Mouse (Mus musculus) cerebellum, adult 2 months (tissue): ENCODE measurements at regions not wholly inside any gene's neighbourhood (a gene's known extent, or its start where the extent isn't known, plus 50 kb on each side); places are given as distances from the start of the nearest gene placed in this dataset.

Source experiments
- DNase-seq, 2 experiments: peaks; one replicate each; pipeline ENCODE4 v3.0.0; 2021
- H3K27ac ChIP-seq: fragments of 200-500 bp; 2 replicates; pipeline ENCODE4 v1.5.1; 2012; ENCODE audit warnings: low read length, control low read depth, inconsistent platforms; ENCODE audit not compliant: insufficient read depth
- H3K27me3 ChIP-seq: fragments of 200-500 bp; 2 replicates; pipeline ENCODE4 v1.6.1; 2012; ENCODE audit warnings: inconsistent platforms, mild to moderate bottlenecking, low read length, moderate library complexity; ENCODE audit not compliant: control insufficient read depth, insufficient read depth
- H3K4me1 ChIP-seq: fragments of 200-500 bp; 2 replicates; pipeline ENCODE4 v1.6.1; 2011; ENCODE audit warnings: low read length; ENCODE audit not compliant: control insufficient read depth, insufficient read depth
- H3K4me3 ChIP-seq: fragments of 200-500 bp; replicated peaks from 2 replicates; pipeline ENCODE3; 2011; ENCODE audit warnings: mild to moderate bottlenecking, low read depth, low read length, control low read depth; ENCODE audit not compliant: insufficient read depth
- CTCF ChIP-seq: fragments of 200-500 bp; IDR thresholded peaks from 2 replicates; pipeline ENCODE4 v1.5.1; 2011; ENCODE audit warnings: low read depth, mild to moderate bottlenecking, control low read depth, low read length, moderate library complexity, borderline replicate concordance; ENCODE audit not compliant: insufficient read depth
- POLR2A ChIP-seq: fragments of 200-500 bp; IDR thresholded peaks from 2 replicates; pipeline ENCODE4 v1.6.1; 2011; ENCODE audit warnings: low read length, control low read depth, borderline replicate concordance; ENCODE audit not compliant: insufficient read depth
- WGBS: fragments of 180-500 bp; shearing (Covaris S2); methylation state at CpG from one replicate; pipeline ENCODE4 v1.1.7; 2018; 5-methylcytosine and 5-hydroxymethylcytosine counted together

- Histone ChIP-seq H3K27ac (no peak overlapping the region), H3K4me3 (no peak overlapping the region), H3K27me3 (no peaks in the 10 kb centered on the region), H3K4me1 (no peaks in the 10 kb centered on the region)
- DNase-seq = no peak
- 75% methylated on average over 4 of the region's 4 CpGs for WGBS
- TF ChIP-seq CTCF = no peak
- TF ChIP-seq POLR2A = no peak
Measured at GRCm38 (mm10) chr14:103434218-103434617, 78.9 kb upstream of the Scel start.

GRCm38 (mm10) chr14:103433106-103433505 is 80.0 kb upstream of the Scel start:
- Histone ChIP-seq H3K4me3 (no peak overlapping the region), H3K27me3 (no peaks in the 10 kb centered on the region), H3K4me1 (no peaks in the 10 kb centered on the region), H3K27ac (no peak overlapping the region)
- DNase-seq = no peak
- no peak for TF ChIP-seq CTCF
- TF ChIP-seq POLR2A = no peak
- 44% methylated on average over 3 of the region's 3 CpGs for WGBS

- Histone ChIP-seq H3K4me3 (no peak overlapping the region), H3K27me3 (no peaks in the 10 kb centered on the region), H3K27ac (no peak overlapping the region), H3K4me1 (no peaks in the 10 kb centered on the region)
- no peak for DNase-seq
- no peak for TF ChIP-seq CTCF
- 98% methylated on average over 2 of the region's 2 CpGs for WGBS
Measured at GRCm38 (mm10) chr14:103427873-103428272, 81.3 kb upstream of the Mycbp2 start.

DNA sequence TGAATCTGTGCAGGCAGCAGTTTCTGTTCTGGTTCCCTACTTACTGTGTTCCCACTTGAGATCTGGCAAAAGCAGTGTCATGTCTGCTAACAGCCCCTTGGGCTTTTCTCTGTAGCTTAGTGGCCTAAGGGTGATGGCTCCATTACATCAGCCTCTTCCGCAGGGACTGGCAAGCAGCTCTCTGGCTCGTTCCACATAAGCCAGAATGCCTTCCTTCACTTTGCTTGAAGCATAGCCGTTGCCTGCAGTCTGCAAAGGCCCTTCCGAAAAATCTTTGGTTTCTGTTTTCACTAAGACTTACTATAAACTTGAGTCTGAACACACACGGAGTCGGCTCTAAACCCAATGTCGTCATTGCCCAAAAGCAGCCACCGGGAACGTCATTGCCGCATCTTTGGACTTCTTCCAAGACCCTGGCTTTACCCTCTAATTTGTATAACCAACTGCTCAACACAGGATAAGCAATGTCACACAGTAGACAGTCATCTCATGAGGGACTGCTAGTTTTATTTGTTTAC is 74.8 kb upstream of the Mycbp2 start:
- Histone ChIP-seq H3K4me3 (peak overlapping the region; percentile 13), H3K27ac (no peak overlapping the region), H3K4me1 (no peaks in the 10 kb centered on the region), H3K27me3 (no peaks in the 10 kb centered on the region)
- WGBS = 32% methylated on average over 10 of the region's 10 CpGs
- TF ChIP-seq POLR2A (no peak), CTCF (no peak)
- no peak for DNase-seq

DNA sequence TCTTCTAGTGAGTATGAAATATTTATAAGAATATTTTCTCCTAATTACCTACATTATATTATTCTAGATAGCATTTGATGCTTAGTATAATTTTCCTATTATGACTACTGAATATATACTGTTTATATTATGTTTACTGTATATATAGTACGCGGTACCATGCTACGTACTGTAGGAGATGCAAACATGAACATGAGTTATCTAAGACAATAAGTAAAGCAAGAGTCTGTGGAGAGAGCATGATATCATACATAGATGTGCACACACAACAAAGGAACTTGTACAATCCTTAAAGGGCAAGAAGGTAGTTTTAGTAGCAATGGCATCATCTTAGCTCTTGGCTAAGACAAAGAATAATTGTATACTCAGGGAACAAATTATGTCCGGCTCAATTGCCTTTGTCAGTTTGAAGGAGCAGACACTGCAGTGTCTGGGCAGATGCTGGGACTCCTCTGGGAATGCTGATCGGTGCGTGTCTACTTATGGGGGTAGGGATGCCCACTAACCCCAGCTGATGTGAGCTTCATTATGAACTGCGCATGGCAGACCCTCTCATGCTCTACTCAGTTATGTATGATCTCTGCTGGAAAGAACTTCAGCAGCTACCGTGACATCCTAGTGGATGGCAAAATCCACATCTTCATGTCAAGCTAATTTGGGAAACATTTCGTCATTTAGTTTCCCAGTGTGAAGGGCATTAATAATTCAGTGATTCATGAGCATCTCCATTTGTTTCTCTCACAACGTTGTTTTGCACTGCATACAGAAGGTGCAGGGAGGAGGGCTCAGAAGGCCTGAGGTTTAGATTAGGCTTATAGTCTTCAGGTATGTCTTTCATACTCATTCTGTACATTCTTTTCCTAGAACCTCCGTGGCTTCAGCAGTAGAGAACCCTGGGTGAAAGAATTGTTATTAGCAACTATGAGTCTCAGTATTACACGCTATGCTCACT is 70.8 kb upstream of the Mycbp2 start:
- H3K4me3 ChIP-seq = no peak overlapping the region
- 49% methylated on average over 12 of the region's 12 CpGs for WGBS
- no peaks in the 10 kb centered on the region for H3K4me1 ChIP-seq
- no peak for TF ChIP-seq CTCF
- DNase-seq = no peak
- no peak overlapping the region for H3K27ac ChIP-seq
- H3K27me3 ChIP-seq = no peaks in the 10 kb centered on the region

GRCm38 (mm10) chr14:103404611-103405010 is 58.0 kb upstream of the Mycbp2 start:
- WGBS = 92% methylated on average over 2 of the region's 2 CpGs
- DNase-seq = no peak
- Histone ChIP-seq H3K4me3 (no peak overlapping the region), H3K4me1 (no peaks in the 10 kb centered on the region), H3K27ac (no peak overlapping the region), H3K27me3 (no peaks in the 10 kb centered on the region)
- TF ChIP-seq CTCF = no peak
- no peak for TF ChIP-seq POLR2A

DNA sequence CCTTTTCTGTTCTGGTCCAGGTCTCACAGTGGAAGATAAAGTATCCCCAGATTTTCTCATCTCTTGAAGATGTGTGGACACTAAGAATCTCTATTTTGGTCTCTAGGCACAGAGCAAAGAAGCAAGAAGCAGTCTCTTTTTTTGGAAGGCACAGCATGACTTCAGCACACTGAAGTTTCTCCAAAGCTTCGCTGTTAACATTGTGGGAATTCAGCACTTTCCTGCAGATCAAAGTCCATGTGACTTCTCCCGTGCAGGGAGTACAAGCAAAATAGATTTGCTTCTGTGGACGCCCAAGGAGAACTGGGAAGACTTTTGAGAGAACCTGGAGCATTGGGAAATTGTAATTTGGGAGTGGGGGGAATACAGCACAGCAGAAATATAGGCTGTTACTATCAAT is 56.4 kb upstream of the Mycbp2 start:
- no peaks in the 10 kb centered on the region for H3K4me1 ChIP-seq
- TF ChIP-seq CTCF = no peak
- TF ChIP-seq POLR2A = no peak
- no peak overlapping the region for H3K4me3 ChIP-seq
- no peak for DNase-seq
- no peaks in the 10 kb centered on the region for H3K27me3 ChIP-seq
- 68% methylated on average over 3 of the region's 3 CpGs for WGBS
- no peak overlapping the region for H3K27ac ChIP-seq

DNA sequence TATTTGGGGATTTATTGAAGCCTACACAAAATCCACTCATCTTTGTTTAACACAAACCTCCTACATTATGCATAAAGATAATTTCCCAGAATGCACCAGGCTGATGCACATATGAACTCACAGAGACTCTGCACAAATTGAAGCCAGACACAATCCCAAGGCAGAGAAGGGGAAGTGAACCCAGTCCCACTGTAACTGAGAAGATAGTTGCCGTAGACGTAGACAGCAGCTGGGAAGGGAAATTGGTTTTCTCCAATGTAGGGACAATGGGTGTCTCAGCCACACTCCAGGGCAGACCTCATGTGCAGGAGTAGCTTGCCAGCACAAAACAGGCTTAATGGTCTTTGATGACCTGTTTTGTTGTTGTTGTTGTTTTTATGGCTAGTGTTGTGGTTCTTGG is 55.4 kb upstream of the Mycbp2 start:
- Histone ChIP-seq H3K27me3 (no peaks in the 10 kb centered on the region), H3K27ac (no peak overlapping the region), H3K4me3 (no peak overlapping the region), H3K4me1 (no peaks in the 10 kb centered on the region)
- DNase-seq = no peak
- 87% methylated on average over 2 of the region's 2 CpGs for WGBS
- no peak for TF ChIP-seq CTCF
- TF ChIP-seq POLR2A = no peak
